Comparison of ENCODE assay signal across 16 mouse cellular contexts in the genomic region with DNA sequence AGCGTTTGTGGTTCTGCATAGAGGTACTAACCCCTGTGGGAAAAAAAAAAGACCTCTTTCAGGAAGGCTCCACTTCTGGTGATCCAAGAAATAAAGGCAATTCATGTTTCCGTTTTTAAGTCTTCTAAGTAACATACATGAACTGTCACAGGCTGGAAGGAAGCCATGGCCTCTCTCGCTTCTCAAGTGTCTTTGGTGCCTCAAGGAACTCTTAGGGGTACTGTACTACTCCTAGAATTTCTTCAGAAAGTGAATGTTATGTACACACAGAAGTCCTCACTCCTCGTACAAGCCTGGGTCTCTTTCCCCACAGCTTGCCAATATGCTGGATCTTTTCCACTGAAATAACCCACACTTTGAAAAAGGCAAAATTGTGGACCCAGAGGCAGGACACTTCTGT.
"Had no signal": no experiment of that assay in that cellular context is flagged by ENCODE, and none has a peak within 500 bp of the region (broad histone marks: within the 10 kb centered on the region; RNA-seq: fewer than 3 reads in every experiment).

No protein-coding gene starts in this region.

- H3K4me3 ChIP-seq: limb, embryonic 15.5 days; liver, embryonic 12.5 days; midbrain, embryonic 10.5 days; midbrain, embryonic 12.5 days; myocyte; neural tube, embryonic 13.5 days; neural tube, embryonic 15.5 days; stomach, embryonic 15.5 days had no signal

- H3K9me3 ChIP-seq: limb, embryonic 15.5 days; liver, embryonic 12.5 days; midbrain, embryonic 10.5 days; midbrain, embryonic 12.5 days; neural tube, embryonic 13.5 days; neural tube, embryonic 15.5 days; stomach, embryonic 15.5 days had no signal

- H3K9ac ChIP-seq: limb, embryonic 15.5 days; liver, embryonic 12.5 days; liver, embryonic 14.5 days; midbrain, embryonic 12.5 days; neural tube, embryonic 13.5 days; neural tube, embryonic 15.5 days; stomach, embryonic 15.5 days had no signal

- H3K27me3 ChIP-seq: limb, embryonic 15.5 days; liver, embryonic 12.5 days; midbrain, embryonic 12.5 days; neural tube, embryonic 13.5 days; neural tube, embryonic 15.5 days; stomach, embryonic 15.5 days had no signal

- DNase-seq: midbrain, embryonic 14.5 days; right cerebral cortex, postnatal 14 days; thymus, adult 2 months; thymus, postnatal 25 days; thymus, postnatal 4 days had no signal

- ATAC-seq: liver, embryonic 12.5 days; midbrain, embryonic 16.5 days had no signal

- H3K36me3 ChIP-seq: limb, embryonic 15.5 days; liver, embryonic 12.5 days; midbrain, embryonic 10.5 days; midbrain, embryonic 12.5 days; neural tube, embryonic 13.5 days; neural tube, embryonic 15.5 days; stomach, embryonic 15.5 days had no signal

- H3K4me1 ChIP-seq: limb, embryonic 15.5 days; liver, embryonic 12.5 days; midbrain, embryonic 10.5 days; midbrain, embryonic 12.5 days; neural tube, embryonic 13.5 days; neural tube, embryonic 15.5 days; stomach, embryonic 15.5 days had no signal

- H3K4me2 ChIP-seq: limb, embryonic 15.5 days; liver, embryonic 12.5 days; midbrain, embryonic 12.5 days; neural tube, embryonic 13.5 days; neural tube, embryonic 15.5 days; stomach, embryonic 15.5 days had no signal

- H3K27ac ChIP-seq: limb, embryonic 15.5 days; liver, embryonic 12.5 days; liver, embryonic 14.5 days; midbrain, embryonic 10.5 days; midbrain, embryonic 12.5 days; neural tube, embryonic 13.5 days; neural tube, embryonic 15.5 days; stomach, embryonic 15.5 days; stomach, postnatal 0 days had no signal
